Mouse (Mus musculus): Measurements from ENCODE around the gene Zmat5.
A peak's percentile ranks its signal among the peaks of the same experiment; 100 is the strongest.

Gene Zmat5

GRCm38 (mm10) chr11:4737682-4738081 lies 33.2 kb downstream of the Zmat5 start:
- peak; percentile 82 to 91 for DNase-seq

- no peak for DNase-seq
Observed at GRCm38 (mm10) chr11:4738719-4739118, 34.2 kb downstream of the Zmat5 start.

- no peak for DNase-seq
Observed at GRCm38 (mm10) chr11:4740785-4741184, 36.3 kb downstream of the Zmat5 start.

GRCm38 (mm10) chr11:4744691-4745090 lies 40.2 kb downstream of the Zmat5 start:
- DNase-seq: no peak

GRCm38 (mm10) chr11:4745969-4746368 lies 41.5 kb downstream of the Zmat5 start:
- DNase-seq: peak in 1 of 2 experiments; percentile 45

- peak in 1 of 2 experiments; percentile 39 for DNase-seq
Observed at GRCm38 (mm10) chr11:4746733-4747132, 42.3 kb downstream of the Zmat5 start, which contains the start of gene Cabp7. TSS of gene Cabp7 (minus strand) at chr11:4746778.

- no peak for DNase-seq
Observed at GRCm38 (mm10) chr11:4747285-4747684, 42.8 kb downstream of the Zmat5 start.

- no peak for DNase-seq
Observed at GRCm38 (mm10) chr11:4750263-4750662, 45.8 kb downstream of the Zmat5 start.

- no peak for DNase-seq
Observed at GRCm38 (mm10) chr11:4752836-4753235, 48.4 kb downstream of the Zmat5 start.

GRCm38 (mm10) chr11:4754036-4754435 lies 49.6 kb downstream of the Zmat5 start:
- peak; percentile 44 to 56 for DNase-seq

- peak; percentile 69 to 75 for DNase-seq
Observed at GRCm38 (mm10) chr11:4754867-4755266, 50.4 kb downstream of the Zmat5 start.

GRCm38 (mm10) chr11:4756460-4756859 lies 52.0 kb downstream of the Zmat5 start:
- DNase-seq: no peak

GRCm38 (mm10) chr11:4756984-4757788 lies 52.7 kb downstream of the Zmat5 start:
- DNase-seq: peak; percentile 47 to 67

- DNase-seq: no peak
Observed at GRCm38 (mm10) chr11:4757789-4758158, 53.3 kb downstream of the Zmat5 start.

- DNase-seq: peak; percentile 42 to 55
Observed at GRCm38 (mm10) chr11:4760438-4760837, 56.0 kb downstream of the Zmat5 start.

GRCm38 (mm10) chr11:4761991-4762390 lies 57.5 kb downstream of the Zmat5 start:
- DNase-seq: no peak

- no peak for DNase-seq
Observed at GRCm38 (mm10) chr11:4762511-4762910, 58.0 kb downstream of the Zmat5 start.

GRCm38 (mm10) chr11:4763631-4764030 lies 59.2 kb downstream of the Zmat5 start:
- DNase-seq: no peak

GRCm38 (mm10) chr11:4764476-4764875 lies 60.0 kb downstream of the Zmat5 start:
- no peak for DNase-seq

GRCm38 (mm10) chr11:4768399-4768798 lies 63.9 kb downstream of the Zmat5 start:
- DNase-seq: no peak

GRCm38 (mm10) chr11:4769293-4769692 lies 64.8 kb downstream of the Zmat5 start:
- DNase-seq: no peak

GRCm38 (mm10) chr11:4769881-4770280 lies 65.4 kb downstream of the Zmat5 start:
- DNase-seq: no peak

- no peak for DNase-seq
Observed at GRCm38 (mm10) chr11:4771756-4772155, 67.3 kb downstream of the Zmat5 start.

GRCm38 (mm10) chr11:4772925-4773324 lies 68.4 kb downstream of the Zmat5 start:
- peak; percentile 78 to 85 for DNase-seq

- DNase-seq: no peak
Observed at GRCm38 (mm10) chr11:4780927-4781326, 76.4 kb downstream of the Zmat5 start.

Data from cerebellum, postnatal 10 days (tissue).